Mouse (Mus musculus): ENCODE measurements around the gene Mgea5. TPM values are rescaled to one million over a fixed set of nuclear protein-coding genes. Genes with fewer than 3 reads are reported as not detected.

Mgea5 gene
- polyA plus RNA-seq, 1 experiment, result 14.7 TPM

GRCm38 (mm10) chr19:45802702-45803101 lies 19.1 kb upstream of the Mgea5 start:
- WGBS, result 78% methylated on average over 4 of the region's 4 CpGs
- DNase-seq (ENCODE audit: low read depth, low spot score), result no peak

- WGBS, result 74% methylated on average over 15 of the region's 15 CpGs
- no peak for DNase-seq (ENCODE audit: low read depth, low spot score)
Observed at GRCm38 (mm10) chr19:45796879-45797278, 13.2 kb upstream of the Mgea5 start.

- DNase-seq (ENCODE audit: low read depth, low spot score), result no peak
- WGBS, result 15% methylated on average over 15 of the region's 15 CpGs
Observed at GRCm38 (mm10) chr19:45796061-45796556, 12.5 kb upstream of the Mgea5 start.

- DNase-seq (ENCODE audit: low read depth, low spot score), result no peak
- 24% methylated on average over 15 of the region's 15 CpGs for WGBS
Observed at GRCm38 (mm10) chr19:45795406-45795944, 11.8 kb upstream of the Mgea5 start.

GRCm38 (mm10) chr19:45794718-45795117 lies 11.1 kb upstream of the Mgea5 start:
- DNase-seq (ENCODE audit: low read depth, low spot score), result no peak
- 77% methylated on average over 6 of the region's 6 CpGs for WGBS

GRCm38 (mm10) chr19:45792404-45792803 lies 8.8 kb upstream of the Mgea5 start:
- DNase-seq (ENCODE audit: low read depth, low spot score), result no peak
- WGBS, result 85% methylated on average over 6 of the region's 6 CpGs

GRCm38 (mm10) chr19:45789888-45790874 lies 6.5 kb upstream of the Mgea5 start:
- peak; percentile 72 for DNase-seq (ENCODE audit: low read depth, low spot score)
- WGBS, result 58% methylated on average over 13 of the region's 13 CpGs

- 65% methylated on average over 7 of the region's 7 CpGs for WGBS
- DNase-seq (ENCODE audit: low read depth, low spot score), result no peak
Observed at GRCm38 (mm10) chr19:45789365-45789764, 5.7 kb upstream of the Mgea5 start.

- WGBS, result 87% methylated on average over 4 of the region's 4 CpGs
- DNase-seq (ENCODE audit: low read depth, low spot score), result no peak
Observed at GRCm38 (mm10) chr19:45788337-45788736, 4.7 kb upstream of the Mgea5 start.

GRCm38 (mm10) chr19:45787450-45787849 lies 3.8 kb upstream of the Mgea5 start:
- DNase-seq (ENCODE audit: low read depth, low spot score), result no peak
- 48% methylated on average over 3 of the region's 3 CpGs for WGBS

GRCm38 (mm10) chr19:45785470-45785869 lies 1.8 kb upstream of the Mgea5 start:
- no peak for DNase-seq (ENCODE audit: low read depth, low spot score)

GRCm38 (mm10) chr19:45783933-45784576 lies 418 bp upstream of the Mgea5 start:
- no peak for DNase-seq (ENCODE audit: low read depth, low spot score)
- WGBS, result 24% methylated on average over 17 of the region's 17 CpGs

More at GRCm38 (mm10) chr19:45785470-45785869, 1.8 kb upstream of the Mgea5 start:
- WGBS, result 31% methylated on average over 3 of the region's 3 CpGs

GRCm38 (mm10) chr19:45782315-45783001 lies 1.2 kb downstream of the Mgea5 start:
- WGBS, result under 1% methylated on average over 36 of the region's 36 CpGs
- peak; percentile 51 for DNase-seq (ENCODE audit: low read depth, low spot score)

GRCm38 (mm10) chr19:45781676-45782075 lies 2.0 kb downstream of the Mgea5 start:
- no peak for DNase-seq (ENCODE audit: low read depth, low spot score)
- 35% methylated on average over 8 of the region's 8 CpGs for WGBS

- DNase-seq (ENCODE audit: low read depth, low spot score), result no peak
- WGBS, result 70% methylated on average over 13 of the region's 13 CpGs
Observed at GRCm38 (mm10) chr19:45780350-45780915, 3.2 kb downstream of the Mgea5 start.

- 73% methylated on average over 2 of the region's 2 CpGs for WGBS
- DNase-seq (ENCODE audit: low read depth, low spot score), result no peak
Observed at GRCm38 (mm10) chr19:45775486-45775885, 8.2 kb downstream of the Mgea5 start.

- DNase-seq (ENCODE audit: low read depth, low spot score), result no peak
- 85% methylated on average over 5 of the region's 5 CpGs for WGBS
Observed at GRCm38 (mm10) chr19:45771501-45771900, 12.1 kb downstream of the Mgea5 start.

- 71% methylated on average over 3 of the region's 3 CpGs for WGBS
- DNase-seq (ENCODE audit: low read depth, low spot score), result no peak
Observed at GRCm38 (mm10) chr19:45760810-45761209, 22.8 kb downstream of the Mgea5 start.

- 84% methylated on average over 5 of the region's 5 CpGs for WGBS
- DNase-seq (ENCODE audit: low read depth, low spot score), result no peak
Observed at GRCm38 (mm10) chr19:45758671-45759070, 25.0 kb downstream of the Mgea5 start.

Data from large intestine, adult 2 months (tissue).